Mouse (Mus musculus) kidney, adult 2 months (tissue): ENCODE results near the gene Kcnj4. TPM values are rescaled to one million over a fixed set of nuclear protein-coding genes. Genes with fewer than 3 reads are reported as not detected.
A peak's percentile ranks its signal among the peaks of the same experiment; 100 is the strongest.
"Not testable (repeated sequence)": the region's sequence is repeated elsewhere in the genome, so short reads cannot be mapped to it uniquely, and the experiment has no call there.

Experiments used
- DNase-seq: peaks from one replicate; pipeline ENCODE4 v3.0.0; 2021
- H3K27ac ChIP-seq: fragments of 200-500 bp; 2 replicates; pipeline ENCODE4 v1.5.1; 2012; ENCODE audit warnings: low read depth, low read length, control low read depth, inconsistent platforms; ENCODE audit not compliant: insufficient read depth
- H3K27me3 ChIP-seq: fragments of 200-500 bp; replicated peaks from 2 replicates; pipeline ENCODE4 v1.6.1; 2012; ENCODE audit warnings: mild to moderate bottlenecking, moderate library complexity, low read length, inconsistent platforms; ENCODE audit not compliant: control insufficient read depth, insufficient read depth
- H3K36me3 ChIP-seq: fragments of 200-500 bp; 2 replicates; pipeline ENCODE4 v1.6.1; 2012; ENCODE audit warnings: mild to moderate bottlenecking, moderate library complexity, low read length, inconsistent platforms; ENCODE audit not compliant: control insufficient read depth, insufficient read depth
- H3K4me1 ChIP-seq: fragments of 200-500 bp; 2 replicates; pipeline ENCODE4 v1.6.1; 2011; ENCODE audit warnings: low read length; ENCODE audit not compliant: control insufficient read depth, insufficient read depth
- H3K4me3 ChIP-seq: fragments of 200-500 bp; 2 replicates; pipeline ENCODE4 v1.5.1; 2011; ENCODE audit warnings: mild to moderate bottlenecking, low read depth, low read length, control low read depth; ENCODE audit not compliant: insufficient read depth
- CTCF ChIP-seq: fragments of 200-500 bp; conservative IDR thresholded peaks from 2 replicates; pipeline ENCODE4 v1.5.1; 2011; ENCODE audit warnings: low read depth, mild to moderate bottlenecking, control low read depth, low read length, moderate library complexity, mixed read lengths; ENCODE audit not compliant: insufficient read depth, insufficient read length
- POLR2A ChIP-seq: fragments of 200-500 bp; IDR thresholded peaks from one replicate; pipeline ENCODE4 v1.6.1; 2011; ENCODE audit warnings: low read depth, low read length, control low read depth
- WGBS: fragments of 180-500 bp; shearing (Covaris S2); methylation state at CpG from one replicate; pipeline ENCODE4 v1.1.7; 2018; 5-methylcytosine and 5-hydroxymethylcytosine counted together
- polyA plus RNA-seq: library from polyadenylated mRNA; depleted of rRNA; stranded (reverse); fragments of >200 nt; gene quantifications from 2 replicates; pipeline ENCODE4 v1.2.3, GENCODE M21; 2012

Gene Kcnj4
- polyA plus RNA-seq, 1 experiment = 0.05 TPM

DNA sequence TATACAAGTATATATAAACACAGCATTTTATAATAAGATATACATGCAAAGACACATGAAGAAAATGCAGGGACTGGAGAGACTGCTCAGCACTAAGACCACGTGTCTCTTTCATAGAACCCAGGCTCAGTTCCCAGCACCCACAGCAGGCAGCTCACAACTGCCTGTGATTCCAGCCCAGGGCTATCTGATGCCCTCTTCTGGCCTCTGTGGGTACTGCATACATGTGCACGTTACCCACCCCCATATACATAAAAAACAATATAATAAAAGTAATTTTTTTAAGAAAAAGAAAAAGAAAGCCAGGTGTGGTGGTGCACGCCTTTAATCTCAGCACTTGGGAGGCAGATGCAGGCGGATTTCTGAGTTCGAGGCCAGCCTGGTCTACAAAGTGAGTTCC is 32.0 kb downstream of the Kcnj4 start:
- H3K36me3 ChIP-seq = no peaks in the 10 kb centered on the region
- no peak overlapping the region for H3K27ac ChIP-seq
- no peak overlapping the region for H3K4me3 ChIP-seq
- H3K4me1 ChIP-seq = no peaks in the 10 kb centered on the region
- H3K27me3 ChIP-seq = no peaks in the 10 kb centered on the region
- TF ChIP-seq POLR2A (no peak), CTCF (0 out of 2 replicates have a peak, but pooled peaks have one; percentile 19)
- 87% methylated on average over 5 of the region's 5 CpGs for WGBS
- no peak for DNase-seq

DNA sequence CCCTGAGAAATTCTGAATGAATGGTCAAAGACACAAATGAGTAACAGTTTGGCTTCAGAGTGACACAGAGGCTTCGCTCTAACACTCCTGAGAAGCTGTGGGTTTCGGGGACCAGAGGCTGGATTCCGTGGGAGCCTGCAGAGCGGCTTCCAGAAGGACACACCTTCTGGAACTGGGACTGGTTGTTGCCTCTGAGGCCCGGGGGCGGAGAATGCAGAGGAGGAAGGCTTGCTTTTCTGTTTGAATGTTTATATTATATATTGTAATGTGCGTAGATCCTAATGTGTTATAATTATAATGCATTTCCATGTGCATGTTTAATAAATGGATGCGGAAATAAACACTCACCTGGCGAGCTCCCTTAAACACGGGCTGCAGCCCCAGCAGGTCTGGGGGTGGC is 33.9 kb downstream of the Kcnj4 start:
- 51% methylated on average over 10 of the region's 10 CpGs for WGBS
- H3K27me3 ChIP-seq = no peaks in the 10 kb centered on the region
- H3K4me1 ChIP-seq = no peaks in the 10 kb centered on the region
- DNase-seq = no peak
- H3K27ac ChIP-seq = no peak overlapping the region
- TF ChIP-seq CTCF = no peak
- TF ChIP-seq POLR2A = no peak
- no peak overlapping the region for H3K4me3 ChIP-seq
- H3K36me3 ChIP-seq = no peaks in the 10 kb centered on the region

DNA sequence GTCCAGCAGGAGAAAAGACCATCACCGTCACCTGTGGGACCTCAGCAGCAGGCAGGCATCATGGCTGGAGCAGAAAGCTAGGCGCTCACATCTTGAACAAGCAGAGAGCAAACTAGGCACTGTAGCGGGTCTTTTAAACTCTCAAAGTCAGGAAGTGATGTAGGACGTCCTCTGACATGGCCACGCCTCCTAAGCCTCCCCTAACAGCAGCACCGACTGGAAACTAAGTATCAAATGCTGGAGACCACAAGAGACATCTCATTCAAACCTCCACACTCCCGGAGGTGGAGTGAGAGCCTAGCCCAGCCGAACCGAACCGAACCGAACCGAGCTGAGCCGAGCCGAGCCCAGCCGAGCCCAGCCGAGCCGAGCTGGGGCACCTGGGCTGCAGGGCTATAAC is 34.5 kb downstream of the Kcnj4 start:
- no peaks in the 10 kb centered on the region for H3K27me3 ChIP-seq
- no peaks in the 10 kb centered on the region for H3K4me1 ChIP-seq
- no peak overlapping the region; the same call in 1 of the 2 replicates for H3K4me3 ChIP-seq
- H3K27ac ChIP-seq = no peak overlapping the region
- peak; percentile 12 for DNase-seq
- no peaks in the 10 kb centered on the region for H3K36me3 ChIP-seq
- TF ChIP-seq CTCF (no peak), POLR2A (no peak)
- WGBS = 29% methylated on average over 17 of the region's 17 CpGs

DNA sequence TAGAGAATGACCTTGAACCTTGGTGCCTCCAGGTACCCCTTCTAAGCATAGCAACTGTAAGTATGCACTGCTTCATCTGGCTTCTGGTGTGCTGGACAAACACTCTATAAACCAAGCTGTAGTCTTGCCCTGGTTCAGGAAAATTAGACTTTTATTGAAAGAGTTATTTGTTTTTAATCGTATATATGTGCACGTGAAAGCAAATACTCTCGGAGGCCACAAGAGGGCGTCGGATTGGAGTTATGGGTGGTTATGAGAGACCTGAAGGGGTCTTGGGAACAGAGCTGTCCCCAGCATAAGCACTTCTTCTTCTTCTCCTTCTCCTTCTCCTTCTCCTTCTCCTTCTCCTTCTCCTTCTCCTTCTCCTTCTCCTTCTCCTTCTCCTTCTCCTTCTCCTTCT is 35.5 kb downstream of the Kcnj4 start:
- H3K4me1 ChIP-seq = no peaks in the 10 kb centered on the region
- TF ChIP-seq POLR2A (no peak), CTCF (no peak)
- H3K4me3 ChIP-seq = no peak overlapping the region
- H3K27me3 ChIP-seq = no peaks in the 10 kb centered on the region
- H3K27ac ChIP-seq = no peak overlapping the region
- no peaks in the 10 kb centered on the region for H3K36me3 ChIP-seq
- DNase-seq = no peak
- WGBS = 68% methylated on average over 5 of the region's 5 CpGs

DNA sequence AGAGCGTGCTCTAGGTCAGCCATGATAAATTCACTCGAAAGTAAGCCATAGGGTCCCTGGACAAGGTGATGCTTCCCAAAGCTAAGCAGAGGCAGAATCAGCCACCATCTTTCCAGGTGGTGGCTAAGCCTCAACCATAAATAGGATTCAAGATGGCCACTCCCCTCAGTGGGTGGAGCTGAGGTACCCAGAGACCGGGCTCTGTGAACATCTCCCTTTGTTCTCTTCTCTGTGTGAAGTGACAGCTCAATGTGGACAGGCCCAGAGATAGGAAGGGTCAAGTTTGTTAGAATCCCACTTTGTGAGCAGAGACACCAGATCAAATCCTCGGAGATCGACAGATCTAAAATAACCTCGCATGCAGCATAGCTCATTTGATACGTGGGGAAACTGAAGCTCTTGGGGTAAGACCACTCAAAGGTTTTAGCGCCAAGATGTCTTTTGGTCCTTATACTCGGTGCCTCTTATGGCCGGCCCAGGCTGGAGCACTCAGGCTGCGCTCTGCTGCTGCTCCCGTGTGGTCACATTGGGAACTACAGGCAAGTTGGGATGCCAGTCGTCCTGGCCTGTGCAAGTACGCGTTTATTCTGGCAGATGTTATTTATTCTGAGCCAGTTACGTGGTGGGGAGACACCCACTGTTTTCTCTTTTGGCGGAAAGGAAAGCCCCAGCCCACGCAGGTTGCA is 38.3 kb downstream of the Kcnj4 start:
- no peaks in the 10 kb centered on the region for H3K27me3 ChIP-seq
- no peak overlapping the region for H3K27ac ChIP-seq
- TF ChIP-seq CTCF (peak; percentile 99; the same call in 1 of the 2 replicates), POLR2A (no peak)
- H3K4me1 ChIP-seq = no peaks in the 10 kb centered on the region
- H3K4me3 ChIP-seq = no peak overlapping the region
- H3K36me3 ChIP-seq = no peaks in the 10 kb centered on the region
- DNase-seq = peak; percentile 85
- WGBS = 8% methylated on average over 18 of the region's 18 CpGs

DNA sequence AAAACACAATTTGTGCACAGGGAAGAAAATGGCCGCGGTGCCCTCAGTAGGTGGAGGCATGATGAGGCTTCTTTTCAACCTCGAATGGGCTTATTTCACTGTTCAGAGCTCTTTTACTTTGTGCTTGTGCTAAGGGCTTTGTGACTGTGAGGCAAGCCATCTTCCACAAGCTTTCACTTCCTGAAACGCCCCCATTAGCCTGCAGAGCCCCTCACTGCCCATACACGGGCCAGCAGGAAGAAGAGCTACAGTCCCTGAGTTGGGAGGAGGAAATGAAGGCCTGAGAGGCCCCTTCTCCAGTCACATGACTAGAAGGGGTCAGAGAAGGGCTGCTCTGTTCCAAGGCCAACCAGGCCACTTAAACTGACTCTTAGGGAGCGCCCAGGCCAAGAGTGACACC is 48.5 kb downstream of the Kcnj4 start:
- DNase-seq = no peak
- no peak overlapping the region for H3K4me3 ChIP-seq
- 71% methylated on average over 6 of the region's 6 CpGs for WGBS
- no peaks in the 10 kb centered on the region for H3K27me3 ChIP-seq
- no peaks in the 10 kb centered on the region for H3K36me3 ChIP-seq
- TF ChIP-seq CTCF (no peak), POLR2A (no peak)
- peaks cover 3% of the 10 kb centered on the region; the same call in 1 of the 2 replicates for H3K4me1 ChIP-seq
- no peak overlapping the region for H3K27ac ChIP-seq

DNA sequence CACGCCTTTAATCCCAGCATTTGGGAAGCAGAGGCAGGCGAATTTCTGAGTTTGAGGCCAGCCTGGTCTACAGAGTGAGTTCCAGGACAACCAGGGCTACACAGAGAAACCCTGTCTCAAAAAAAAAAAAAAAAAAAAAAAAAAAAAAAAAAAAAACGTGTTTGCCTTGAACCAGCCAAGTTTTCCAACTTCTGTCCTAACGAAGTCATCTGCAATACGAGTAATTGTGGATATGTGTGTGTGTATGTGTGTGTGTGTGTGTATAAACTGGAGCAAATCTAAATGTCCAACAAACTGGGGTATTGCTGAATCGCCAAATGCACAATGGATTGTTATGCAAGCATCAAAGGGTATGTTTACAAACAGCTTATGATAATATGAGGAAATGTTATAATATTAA is 48.9 kb downstream of the Kcnj4 start:
- H3K4me3 ChIP-seq, H3K27ac ChIP-seq, DNase-seq, H3K36me3 ChIP-seq, H3K4me1 ChIP-seq, H3K27me3 ChIP-seq: not testable (repeated sequence)
- WGBS = 56% methylated on average over 6 of the region's 6 CpGs
